ENCODE assay signal across 8 mouse cellular contexts in the genomic region with DNA sequence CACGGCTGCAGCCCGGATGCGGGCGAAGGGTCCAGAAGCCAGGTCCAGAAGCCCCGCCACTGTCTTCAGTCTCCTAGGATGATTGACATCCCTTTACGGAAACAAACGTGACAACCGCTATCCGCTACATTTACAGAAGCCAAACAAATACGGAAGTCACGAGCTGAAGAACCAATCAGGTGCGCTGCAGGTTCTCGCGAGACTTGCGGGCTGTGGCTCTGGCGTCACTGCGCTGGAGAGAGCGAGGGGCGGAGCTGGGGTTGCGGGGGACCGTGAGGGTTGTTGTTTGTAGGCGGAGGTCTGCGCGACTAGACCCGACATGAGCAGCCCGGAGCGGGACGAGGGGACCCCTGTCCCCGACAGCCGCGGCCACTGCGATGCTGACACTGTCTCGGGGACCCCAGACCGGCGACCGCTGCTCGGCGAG. TPM values are rescaled to one million over a fixed set of nuclear protein-coding genes. Genes with fewer than 3 reads are reported as not detected.
DNase-seq lines count a peak whose midpoint lies in the region; ATAC-seq and TF ChIP-seq lines count a peak whose summit lies in the region.

A gene (plus strand): TSS at position 229 of the 427 bp plus-strand sequence.

- no peaks in the 10 kb centered on the region for H3K27me3 ChIP-seq in megakaryocyte, embryonic 14.5 days (replicated peaks)

- TF ChIP-seq CTCF in cortical plate, adult 2 months (IDR thresholded peaks at IDR 0.05; ENCODE audit: extremely low read depth, insufficient read depth, low read length), result no peak

- H3K4me1 ChIP-seq in cortical plate, adult 2 months (ENCODE audit: control insufficient read depth, insufficient read depth, low read length), result no peaks in the 10 kb centered on the region; the same call in 1 of the 2 replicates
- H3K4me1 ChIP-seq in megakaryocyte, embryonic 14.5 days, result peaks cover 19% of the 10 kb centered on the region

- peak; percentile 79 for TF ChIP-seq POLR2A in cortical plate, adult 2 months (IDR thresholded peaks at IDR 0.05; ENCODE audit: extremely low read depth, insufficient read depth, low read length)

- H3K9me3 ChIP-seq in megakaryocyte, embryonic 14.5 days, result no peaks in the 10 kb centered on the region

- H3K27ac ChIP-seq in cortical plate, adult 2 months (ENCODE audit: insufficient read depth, low read length), result peak within 1 kb of the TSS; percentile 88

- DNase-seq in gastrocnemius, adult 8-10 months (ENCODE audit: low spot score in 2 of 2), result peak; percentile 93 to 95
- peak; percentile 92 for DNase-seq in hindlimb bud, embryonic 11.5 days (ENCODE audit: extremely low spot score, low read depth, low spot score)
- DNase-seq in left cerebral cortex, adult 8-10 months (ENCODE audit: low spot score in 2 of 2), result peak; percentile 93 to 96
- peak; percentile 99 for DNase-seq in right cerebral cortex, postnatal 10 days (ENCODE audit: low spot score in 2 of 2)
- DNase-seq in urinary bladder, postnatal 25 days (ENCODE audit: low spot score), result peak; percentile 97

- peak; percentile 90 for ATAC-seq in activated CD4-positive, CD25-positive, alpha-beta regulatory T cell, adult 4 months

- H3K4me3 ChIP-seq in cortical plate, adult 2 months (ENCODE audit: insufficient read depth, low read length), result peak within 1 kb of the TSS; percentile 86
- peak within 1 kb of the TSS; percentile 99 for H3K4me3 ChIP-seq in megakaryocyte, embryonic 14.5 days (replicated peaks)

- H3K36me3 ChIP-seq in megakaryocyte, embryonic 14.5 days (replicated peaks; ENCODE audit: low read length), result peaks cover 27% of the 10 kb centered on the region

RNA-seq across cellular contexts. Expression of the gene that starts here (rescaled TPM):
- polyA plus RNA-seq in activated CD4-positive, CD25-positive, alpha-beta regulatory T cell, adult 4 months (2017; shearing (Covaris generic)), result 10 to 100 TPM; 37.1 to 45.4 TPM
- 110 and 118 TPM in 2 replicates for polyA plus RNA-seq in cortical plate, adult 2 months (2012; rRNA removed)
- total RNA-seq in gastrocnemius, adult 8-10 months (2022), result 10 to 100 TPM; 63.1 to 70.8 (median 66.4) TPM
- total RNA-seq in left cerebral cortex, adult 8-10 months (2022), result 100 to 1,000 TPM; 159 to 186 (median 174) TPM
- polyA plus RNA-seq in megakaryocyte, embryonic 14.5 days (2012; ENCODE audit: insufficient read depth, low replicate concordance), result 9.2 and 17.6 TPM in 2 replicates

Comparison
In these comparisons a context has a peak if more than half of its experiments do, and no peak if none do; other contexts are left out.
1. Peak in every context shown above with its lines: DNase-seq, ATAC-seq, H3K4me3 ChIP-seq and H3K27ac ChIP-seq.